Mouse (Mus musculus) E14TG2a.4 (cell line): Measurements from ENCODE around the gene Retreg2.

Experiments
- CTCF ChIP-seq: conservative IDR thresholded peaks from 2 replicates; pipeline ENCODE4 v1.5.1; 2014; ENCODE audit warnings: low read length
- POU5F1 ChIP-seq: IDR thresholded peaks from 2 replicates; pipeline ENCODE4 v1.6.1; 2014; ENCODE audit warnings: low read length, borderline replicate concordance

DNA sequence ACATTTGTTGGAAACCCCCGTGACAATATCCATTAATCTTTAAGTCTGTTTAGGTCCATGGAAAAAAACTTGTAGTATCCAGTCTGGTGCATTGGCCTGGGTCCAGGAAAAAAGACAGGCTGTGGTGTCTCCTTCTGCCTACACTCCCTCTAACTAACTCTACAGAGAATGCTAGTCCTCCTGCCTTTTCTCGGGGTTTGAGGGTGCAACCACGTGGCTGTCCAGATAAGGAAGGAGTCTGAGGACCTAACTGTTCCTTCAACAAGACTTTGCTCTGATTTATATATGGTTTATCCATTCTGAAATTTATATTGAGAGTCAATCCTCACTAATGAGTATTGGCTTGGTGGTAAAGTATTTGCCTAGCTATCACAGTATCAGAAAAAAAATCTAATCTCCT lies 13.3 kb downstream of the Retreg2 start:
- TF ChIP-seq POU5F1, result no peak
- no peak for TF ChIP-seq CTCF
